Mouse (Mus musculus) natural killer cell, adult 2 months (primary cell): ENCODE data around the gene Traf7.

Source experiments
- DNase-seq, 2 experiments: peaks; one replicate each; pipeline ENCODE4 v3.0.0; 2022; ENCODE audit warnings: low spot score in 2 of 2

Traf7 gene

DNA sequence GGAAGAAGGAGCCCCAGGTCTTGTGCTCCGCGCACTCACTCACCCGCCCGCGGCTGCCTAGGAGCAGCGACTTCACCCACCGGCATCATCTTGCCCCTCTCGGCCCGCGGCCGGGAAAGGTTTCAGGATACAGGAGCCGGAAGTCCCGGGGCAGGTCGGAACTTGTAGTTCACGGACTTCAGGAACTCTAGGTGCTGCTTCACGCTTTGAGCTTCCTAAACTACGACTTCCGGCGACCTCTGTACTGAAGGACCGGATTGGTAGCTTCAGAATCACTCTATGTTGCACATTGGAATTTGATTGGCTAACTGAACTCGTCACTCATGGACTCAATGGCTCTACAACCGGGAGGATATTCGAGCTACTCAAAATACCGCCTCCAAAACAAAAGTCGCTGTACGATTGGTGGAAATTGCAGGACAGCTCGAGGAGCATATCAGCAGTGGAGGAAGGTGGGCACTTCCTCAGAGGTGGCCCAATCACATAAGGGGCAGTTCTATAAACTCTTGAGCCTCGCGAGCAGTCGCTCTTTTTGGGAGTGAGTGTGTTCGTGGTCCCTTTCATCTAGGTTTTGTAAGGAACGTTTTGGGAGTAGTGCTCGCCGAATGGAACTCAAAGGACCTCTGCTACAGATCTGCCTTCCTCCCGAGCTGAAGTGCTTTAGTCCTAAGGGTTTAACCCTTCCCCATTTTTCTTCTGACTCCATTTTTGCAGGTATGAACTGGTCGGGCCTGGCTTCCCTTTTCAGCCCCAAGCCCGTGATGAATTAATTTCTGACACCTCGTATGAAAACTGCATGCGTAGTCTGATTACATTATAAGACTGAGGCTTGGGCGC, at the start of gene Traf7:
Traf7 (minus strand) TSS at position 216 of the 837 bp plus-strand sequence.
- peak; percentile 92 to 93 for DNase-seq

DNA sequence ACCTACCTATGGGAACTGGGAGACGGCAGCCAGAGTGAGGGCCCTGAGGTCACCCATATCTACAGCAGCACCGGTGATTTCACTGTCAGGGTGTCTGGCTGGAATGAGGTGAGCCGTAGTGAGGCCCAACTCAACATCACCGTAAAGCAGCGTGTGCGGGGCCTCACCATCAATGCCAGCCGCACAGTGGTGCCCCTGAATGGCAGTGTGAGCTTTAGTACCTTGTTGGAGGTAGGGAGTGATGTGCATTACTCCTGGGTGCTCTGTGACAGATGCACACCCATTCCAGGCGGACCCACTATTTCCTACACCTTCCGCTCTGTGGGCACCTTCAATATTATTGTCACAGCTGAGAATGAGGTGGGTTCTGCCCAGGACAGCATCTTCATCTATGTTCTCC, 46.1 kb upstream of the Traf7 start:
- no peak for DNase-seq

- DNase-seq, result no peak
Measured at GRCm38 (mm10) chr17:24572651-24573245, 45.0 kb upstream of the Traf7 start.

DNA sequence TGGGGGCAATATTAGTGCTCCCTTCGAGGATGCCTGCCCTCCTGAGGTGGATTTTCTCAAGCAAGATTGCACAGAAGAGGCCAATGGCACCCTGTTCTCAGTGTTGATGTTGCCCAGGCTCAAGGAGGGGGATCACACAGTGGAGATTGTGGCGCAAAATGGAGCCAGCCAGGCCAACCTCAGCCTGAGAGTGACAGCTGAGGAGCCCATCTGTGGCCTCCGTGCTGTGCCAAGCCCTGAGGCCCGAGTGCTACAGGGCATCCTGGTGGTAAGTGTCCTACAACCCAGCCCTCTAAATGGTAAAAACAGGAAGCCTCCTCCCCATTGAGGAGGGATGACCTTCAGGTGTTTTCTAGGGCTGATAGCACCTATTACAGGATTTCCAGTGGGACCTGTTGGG, 42.1 kb upstream of the Traf7 start:
- DNase-seq, result no peak

GRCm38 (mm10) chr17:24567034-24567779, 39.5 kb upstream of the Traf7 start:
- no peak for DNase-seq

DNA sequence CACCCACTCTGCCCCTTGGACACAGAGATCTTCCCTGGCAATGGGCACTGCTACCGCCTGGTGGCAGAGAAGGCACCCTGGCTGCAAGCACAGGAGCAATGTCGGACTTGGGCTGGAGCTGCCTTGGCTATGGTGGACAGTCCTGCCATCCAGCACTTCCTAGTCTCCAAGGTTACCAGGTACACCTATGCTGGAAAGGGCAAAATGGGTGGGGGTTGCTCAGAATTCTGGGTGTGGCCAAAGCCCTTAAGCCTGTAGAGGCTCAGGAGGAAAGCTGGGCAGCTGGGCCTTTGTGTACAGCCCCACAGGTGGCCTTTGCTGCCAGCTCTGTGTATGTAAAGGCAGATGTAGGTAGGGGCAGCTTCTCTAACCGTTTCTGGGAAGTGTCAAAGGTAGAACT, 38.1 kb upstream of the Traf7 start:
- no peak for DNase-seq

GRCm38 (mm10) chr17:24565092-24565491, 37.4 kb upstream of the Traf7 start:
- DNase-seq, result no peak

DNA sequence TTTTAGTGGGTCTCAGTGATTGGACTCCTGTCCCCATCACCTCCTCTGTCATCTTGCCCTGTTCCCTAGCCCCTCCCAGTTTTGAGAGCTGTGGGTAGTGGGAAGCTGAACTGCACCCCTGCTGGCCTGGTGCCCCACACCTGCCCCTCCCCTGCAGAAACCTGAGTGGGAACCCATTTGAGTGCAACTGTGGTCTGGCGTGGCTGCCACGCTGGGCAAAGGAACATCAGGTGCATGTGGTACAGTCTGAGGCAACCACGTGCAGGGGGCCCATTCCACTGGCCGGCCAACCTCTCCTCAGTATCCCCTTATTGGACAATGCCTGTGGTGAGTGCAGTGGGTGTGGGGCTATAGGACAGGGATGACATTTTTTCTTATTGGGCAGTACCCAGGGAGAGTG, 36.7 kb upstream of the Traf7 start:
- no peak for DNase-seq

DNA sequence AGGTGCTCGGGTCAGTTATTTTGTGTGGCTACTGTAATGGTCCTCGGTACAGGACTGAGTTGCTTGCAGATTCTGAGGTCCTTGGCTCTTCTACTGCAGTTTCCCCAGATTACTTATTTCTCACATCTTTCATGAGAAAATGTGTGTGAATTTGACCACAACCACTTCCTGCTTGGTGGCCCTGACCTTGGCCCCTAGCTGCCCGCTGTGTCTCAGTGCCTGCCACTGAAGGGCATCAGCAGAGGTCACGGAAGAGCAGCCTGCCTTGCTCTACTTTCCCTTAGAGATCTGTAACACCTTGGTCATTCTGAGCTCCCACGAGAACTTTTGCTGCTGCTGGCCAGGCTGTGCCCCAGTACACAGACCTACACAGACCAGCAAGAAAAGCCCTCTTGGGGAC, 35.9 kb upstream of the Traf7 start:
- DNase-seq, result peak; percentile 54 to 79

GRCm38 (mm10) chr17:24561592-24561991, 33.9 kb upstream of the Traf7 start:
- DNase-seq, result no peak

DNA sequence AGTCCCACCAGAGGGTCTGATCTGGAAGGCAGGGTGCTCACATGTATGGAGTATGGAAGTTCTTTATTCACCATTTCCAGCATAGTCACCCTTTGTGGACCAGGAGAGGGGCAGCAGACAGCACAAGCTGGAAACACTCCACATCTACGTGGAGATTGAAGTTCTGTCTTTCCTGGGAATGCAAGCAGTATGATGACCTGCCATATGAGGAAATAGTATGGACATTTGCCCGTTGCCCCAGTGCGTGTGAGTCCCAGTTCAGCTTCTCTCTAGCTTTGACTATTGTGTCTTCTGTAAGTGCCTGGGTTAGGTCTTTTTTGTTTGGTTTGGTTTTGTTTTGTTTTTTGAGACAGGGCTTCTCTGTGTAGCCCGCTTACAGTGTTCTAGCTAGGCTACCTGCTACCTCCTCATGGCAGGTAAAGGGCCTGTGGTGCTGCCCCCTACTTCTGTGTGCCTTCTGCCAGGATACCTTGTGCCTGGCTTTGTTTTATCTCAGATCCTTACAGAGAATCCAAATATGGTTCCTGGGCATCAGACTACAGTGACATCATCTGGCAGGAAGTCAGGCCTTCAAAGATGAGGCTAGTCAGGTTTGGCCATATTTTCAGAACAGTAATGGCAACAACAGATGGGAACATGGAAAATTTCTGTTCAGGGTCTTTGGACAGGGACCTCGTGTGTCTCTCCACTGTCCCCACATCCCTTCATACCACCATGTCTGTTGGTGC, 32.7 kb upstream of the Traf7 start:
- no peak for DNase-seq

DNA sequence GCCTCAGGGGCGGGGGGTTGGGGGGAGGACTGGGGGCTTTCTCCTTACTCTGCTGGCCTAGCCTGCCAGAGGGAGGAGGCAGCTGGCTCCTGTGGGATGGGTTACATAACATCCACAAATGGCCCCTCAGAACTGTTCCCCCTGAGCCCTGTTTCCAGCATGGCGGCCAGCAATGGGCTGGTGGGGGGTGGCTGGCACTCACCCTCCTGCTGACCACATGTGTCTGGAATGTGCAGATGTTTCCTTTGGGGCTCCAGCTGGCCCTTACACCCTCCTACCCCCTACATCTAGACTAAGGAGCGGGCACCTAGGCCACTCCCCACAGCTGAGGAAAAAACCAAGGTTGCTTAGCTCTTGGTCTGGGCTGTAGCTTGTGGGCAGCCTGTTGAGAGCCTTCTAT, 31.4 kb upstream of the Traf7 start:
- DNase-seq, result no peak

DNA sequence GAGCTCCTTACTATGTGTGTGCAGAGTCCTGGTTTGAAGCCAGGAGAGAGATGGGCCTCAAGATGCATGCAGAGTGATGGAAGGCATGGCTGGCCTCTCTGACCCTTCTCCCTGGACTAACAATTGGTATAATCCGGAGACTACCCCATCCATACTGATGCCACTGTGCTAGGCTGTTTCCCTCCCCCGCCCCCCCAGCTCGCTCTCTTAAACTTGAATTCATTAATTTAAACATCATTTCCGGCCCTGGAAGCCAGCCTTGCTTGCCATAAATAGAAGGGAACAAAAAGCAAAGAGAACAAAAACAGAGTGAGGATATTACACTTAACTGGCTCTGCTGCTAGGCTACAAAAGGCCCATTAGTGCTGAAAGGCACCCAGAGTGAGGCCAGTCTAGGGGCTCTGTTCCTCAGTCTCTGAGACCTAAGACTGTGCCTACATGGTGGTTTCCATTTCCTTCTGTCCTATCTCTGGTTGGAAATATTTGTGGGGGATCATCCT, 30.9 kb upstream of the Traf7 start:
- DNase-seq, result no peak

GRCm38 (mm10) chr17:24557091-24557490, 29.4 kb upstream of the Traf7 start:
- no peak for DNase-seq

- no peak for DNase-seq
Measured at GRCm38 (mm10) chr17:24551050-24551444, 23.3 kb upstream of the Traf7 start.

- peak; percentile 51 to 62 for DNase-seq
Measured at GRCm38 (mm10) chr17:24550416-24551049, 22.8 kb upstream of the Traf7 start.

DNA sequence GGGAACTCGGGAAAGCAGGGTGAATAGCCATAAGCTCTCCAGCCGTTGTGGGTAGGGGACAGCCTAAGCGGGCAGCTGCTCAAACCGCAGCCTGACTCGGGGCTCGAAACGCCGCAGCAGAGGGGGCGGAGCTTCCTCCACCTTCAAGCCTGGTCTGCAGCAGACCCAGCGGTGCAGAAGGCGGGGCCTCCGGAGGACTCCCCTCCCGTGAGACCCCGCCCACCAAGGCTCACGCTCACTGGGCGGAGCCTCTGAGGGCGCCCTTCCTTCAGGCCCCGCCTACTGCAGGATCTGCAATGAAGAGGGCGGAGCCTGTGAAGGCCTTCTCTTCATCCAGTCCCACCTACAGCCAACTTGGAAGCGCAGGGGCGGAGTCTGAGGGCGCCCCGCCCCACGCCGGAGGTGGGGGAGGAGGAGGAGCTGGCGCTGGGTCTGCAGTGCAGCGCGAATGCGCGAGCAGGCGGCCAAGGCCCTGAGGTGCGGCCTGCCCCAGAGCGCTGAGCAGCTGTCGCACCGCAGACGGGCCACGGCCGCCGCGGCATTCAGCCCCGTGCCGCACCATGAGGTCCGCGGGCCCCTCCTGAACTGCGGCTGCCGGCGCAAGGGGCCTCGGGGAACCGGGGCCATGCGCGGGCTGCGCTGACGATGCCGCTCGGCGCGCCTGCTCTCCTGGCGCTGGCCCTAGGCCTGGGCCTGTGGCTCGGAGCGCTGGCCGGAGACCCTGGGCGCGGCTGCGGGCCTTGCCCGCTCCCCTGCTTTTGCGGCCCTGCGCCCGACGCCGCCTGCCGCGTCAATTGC, 22.1 kb upstream of the Traf7 start, which contains the start of gene Pkd1:
Pkd1 (plus strand) TSS at position 217 of the 798 bp plus-strand sequence.
- peak; percentile 96 to 99 for DNase-seq

DNA sequence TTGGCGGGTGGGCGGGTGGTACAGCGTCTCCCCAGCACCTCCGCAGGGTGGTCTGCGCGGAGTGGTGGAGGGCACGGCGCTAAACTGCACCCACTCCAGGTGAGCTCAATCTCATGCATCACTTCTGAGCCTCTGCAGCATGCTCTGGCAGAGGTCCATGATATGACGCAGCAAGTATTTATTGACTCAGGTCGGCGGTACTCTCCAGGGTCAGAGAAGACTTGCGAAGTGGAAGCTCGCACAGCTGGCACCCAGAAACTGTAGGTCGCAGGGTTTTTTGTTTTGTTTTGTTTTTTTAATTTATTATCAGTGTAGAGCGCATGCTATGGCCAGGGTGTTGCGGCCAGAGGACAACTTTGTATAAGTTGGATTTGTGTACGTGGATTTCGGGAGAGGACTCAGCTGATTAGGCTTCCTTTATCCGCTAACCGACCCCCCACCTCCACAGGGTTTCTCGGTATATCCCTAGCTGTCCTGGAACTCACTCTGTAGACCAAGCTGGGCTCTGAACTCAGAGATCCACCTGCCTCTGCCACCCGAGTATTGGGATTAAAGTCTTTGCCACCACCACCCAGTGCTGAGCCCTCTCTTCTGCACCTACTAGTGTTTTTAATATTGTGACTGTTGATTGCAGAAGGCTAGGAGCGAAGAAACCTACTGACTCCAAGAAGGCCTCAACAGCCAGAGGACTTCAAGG, 21.3 kb upstream of the Traf7 start:
- DNase-seq, result peak; percentile 47 to 52

GRCm38 (mm10) chr17:24548435-24548834, 20.7 kb upstream of the Traf7 start:
- DNase-seq, result peak in 1 of 2 experiments; percentile 36

DNA sequence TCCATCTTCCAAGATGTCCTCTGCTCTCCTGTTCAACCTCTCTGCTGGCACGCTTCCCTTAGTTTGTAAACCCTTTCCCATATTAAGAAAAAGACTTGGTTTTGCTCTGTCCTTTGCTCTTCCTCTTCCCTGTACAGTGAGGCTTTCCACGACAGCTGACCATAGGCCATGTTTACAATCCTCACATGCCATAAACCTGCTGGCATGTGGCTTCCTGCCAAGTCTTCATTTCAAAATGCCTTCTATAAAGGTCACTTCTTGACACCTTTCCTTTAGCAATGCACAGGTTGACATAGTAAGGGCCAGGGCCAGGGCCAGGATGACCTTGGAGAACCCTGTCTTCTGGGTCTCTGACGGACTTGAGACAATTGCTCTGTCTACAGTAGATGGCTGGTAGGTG, 18.5 kb upstream of the Traf7 start:
- DNase-seq, result no peak
